Mouse (Mus musculus) neural tube, embryonic 14.5 days (tissue): ENCODE results near the gene Lyrm9. TPM values are rescaled to one million over a fixed set of nuclear protein-coding genes. Genes with fewer than 3 reads are reported as not detected.

Experiments used
- ATAC-seq: fragments of 200-750 bp; cut with Nextera tagmentation; 2 replicates; pipeline ENCODE4 v1.8.0; 2017; ENCODE audit warnings: low read depth, mild to moderate bottlenecking, moderate TSS enrichment, moderate library complexity
- H3K27ac ChIP-seq: fragments of 300-500 bp; sonication (generic); 2 replicates; pipeline ENCODE4 v1.5.1; 2014; ENCODE audit warnings: low read depth, mild to moderate bottlenecking, control low read depth, low read length, moderate library complexity, mixed read lengths
- H3K27me3 ChIP-seq: fragments of 300-500 bp; sonication (generic); 2 replicates; pipeline ENCODE4 v1.6.1; 2014; ENCODE audit warnings: low read length; ENCODE audit not compliant: control insufficient read depth, insufficient read depth
- H3K36me3 ChIP-seq: fragments of 300-500 bp; sonication (generic); 2 replicates; pipeline ENCODE4 v1.6.1; 2014; ENCODE audit warnings: low read length, mixed read lengths; ENCODE audit not compliant: control insufficient read depth, insufficient read depth
- H3K4me1 ChIP-seq: fragments of 300-500 bp; sonication (generic); 2 replicates; pipeline ENCODE4 v1.6.1; 2014; ENCODE audit warnings: low read length; ENCODE audit not compliant: control insufficient read depth, insufficient read depth
- H3K4me2 ChIP-seq: fragments of 300-500 bp; sonication (generic); 2 replicates; pipeline ENCODE4 v1.6.1; 2014; ENCODE audit warnings: mild to moderate bottlenecking, low read depth, low read length, control low read depth
- H3K4me3 ChIP-seq: fragments of 300-500 bp; sonication (generic); 2 replicates; pipeline ENCODE4 v1.5.1; 2014; ENCODE audit warnings: low read depth, low read length, control low read depth, mixed read lengths
- H3K9ac ChIP-seq: fragments of 300-500 bp; sonication (generic); replicated peaks from 2 replicates; pipeline ENCODE4 v1.6.1; 2014; ENCODE audit warnings: low read depth, mild to moderate bottlenecking, control low read depth, low read length, mixed read lengths
- H3K9me3 ChIP-seq: fragments of 300-500 bp; sonication (generic); 2 replicates; pipeline ENCODE4 v1.6.1; 2016; ENCODE audit warnings: low read length; ENCODE audit not compliant: control insufficient read depth
- WGBS: fragments of 180-500 bp; shearing (Covaris S2); extraction: QIAGEN DNeasy Blood & Tissue Kit; methylation state at CpG from one replicate; pipeline ENCODE4 v1.1.7; 2014; 5-methylcytosine and 5-hydroxymethylcytosine counted together
- polyA plus RNA-seq: library from polyadenylated mRNA; unstranded; fragments of >200 nt; fragmentation: Nextera tagmentation; extraction: Ambion mirVana; gene quantifications from 2 replicates; pipeline ENCODE4 v1.2.1, GENCODE M21; 2014

The Lyrm9 gene
- polyA plus RNA-seq, 1 experiment from 2014 or later = 39.3 TPM

DNA sequence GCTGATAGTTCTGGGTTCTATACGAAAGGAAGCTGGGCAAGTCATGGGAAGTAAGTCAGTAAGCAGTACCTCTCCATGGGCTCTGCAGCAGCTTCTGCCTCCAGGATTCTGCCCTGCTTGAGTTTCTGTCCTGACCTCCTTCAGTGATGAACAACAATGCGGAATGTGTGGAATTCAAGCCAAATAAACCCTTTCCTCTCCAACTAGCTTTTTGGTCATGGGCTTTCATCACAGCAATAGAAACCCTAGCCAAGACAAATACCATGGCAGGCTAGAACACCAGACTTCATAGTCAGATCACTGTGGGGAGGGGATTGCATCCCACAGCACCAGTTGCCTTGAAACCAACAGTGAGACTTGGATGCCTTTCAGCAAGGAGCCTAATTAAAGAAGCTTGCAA is 46.4 kb downstream of the Lyrm9 start:
- Histone ChIP-seq H3K9me3 (no peaks in the 10 kb centered on the region), H3K27me3 (no peaks in the 10 kb centered on the region), H3K36me3 (no peaks in the 10 kb centered on the region), H3K4me3 (no peak overlapping the region), H3K27ac (no peak overlapping the region), H3K4me2 (no peak overlapping the region), H3K9ac (no peak overlapping the region), H3K4me1 (no peaks in the 10 kb centered on the region)
- no peak for ATAC-seq
- 69% methylated on average over 2 of the region's 2 CpGs for WGBS

DNA sequence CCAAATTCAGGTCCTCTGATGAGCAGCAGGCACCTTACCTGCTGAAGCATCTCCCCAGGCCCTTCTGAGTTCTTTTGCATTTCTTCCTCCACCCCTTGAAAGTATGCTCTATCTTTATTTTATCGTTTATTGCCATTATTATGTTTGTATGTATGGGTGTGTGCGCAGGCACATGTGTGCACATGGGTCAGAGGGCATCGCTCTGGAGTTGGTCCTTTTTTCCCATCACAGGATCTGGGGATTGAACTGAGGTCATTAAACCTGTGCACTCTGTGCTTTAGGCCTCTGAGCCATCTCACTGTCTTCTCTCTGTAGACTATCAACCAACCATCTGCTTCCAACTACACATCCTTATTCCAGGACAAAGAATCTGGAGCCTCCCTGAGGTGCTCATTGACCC is 53.3 kb downstream of the Lyrm9 start:
- no peak for ATAC-seq
- H3K36me3 ChIP-seq = no peaks in the 10 kb centered on the region
- no peaks in the 10 kb centered on the region for H3K4me1 ChIP-seq
- no peak overlapping the region for H3K4me2 ChIP-seq
- 96% methylated on average over 3 of the region's 3 CpGs for WGBS
- no peaks in the 10 kb centered on the region for H3K9me3 ChIP-seq
- no peak overlapping the region for H3K27ac ChIP-seq
- H3K27me3 ChIP-seq = no peaks in the 10 kb centered on the region
- H3K4me3 ChIP-seq = no peak overlapping the region
- no peak overlapping the region for H3K9ac ChIP-seq

GRCm38 (mm10) chr11:78886693-78887092 is 60.3 kb downstream of the Lyrm9 start:
- WGBS = 88% methylated on average over 1 of the region's 1 CpGs
- H3K9me3 ChIP-seq = no peaks in the 10 kb centered on the region
- peak overlapping the region; percentile 16; the same call in 1 of the 2 replicates for H3K27ac ChIP-seq
- no peak for ATAC-seq
- no peak overlapping the region for H3K4me2 ChIP-seq
- H3K9ac ChIP-seq = no peak overlapping the region
- no peak overlapping the region for H3K4me3 ChIP-seq
- no peaks in the 10 kb centered on the region for H3K36me3 ChIP-seq
- no peaks in the 10 kb centered on the region for H3K27me3 ChIP-seq
- H3K4me1 ChIP-seq = peaks cover 4% of the 10 kb centered on the region; the same call in 1 of the 2 replicates

DNA sequence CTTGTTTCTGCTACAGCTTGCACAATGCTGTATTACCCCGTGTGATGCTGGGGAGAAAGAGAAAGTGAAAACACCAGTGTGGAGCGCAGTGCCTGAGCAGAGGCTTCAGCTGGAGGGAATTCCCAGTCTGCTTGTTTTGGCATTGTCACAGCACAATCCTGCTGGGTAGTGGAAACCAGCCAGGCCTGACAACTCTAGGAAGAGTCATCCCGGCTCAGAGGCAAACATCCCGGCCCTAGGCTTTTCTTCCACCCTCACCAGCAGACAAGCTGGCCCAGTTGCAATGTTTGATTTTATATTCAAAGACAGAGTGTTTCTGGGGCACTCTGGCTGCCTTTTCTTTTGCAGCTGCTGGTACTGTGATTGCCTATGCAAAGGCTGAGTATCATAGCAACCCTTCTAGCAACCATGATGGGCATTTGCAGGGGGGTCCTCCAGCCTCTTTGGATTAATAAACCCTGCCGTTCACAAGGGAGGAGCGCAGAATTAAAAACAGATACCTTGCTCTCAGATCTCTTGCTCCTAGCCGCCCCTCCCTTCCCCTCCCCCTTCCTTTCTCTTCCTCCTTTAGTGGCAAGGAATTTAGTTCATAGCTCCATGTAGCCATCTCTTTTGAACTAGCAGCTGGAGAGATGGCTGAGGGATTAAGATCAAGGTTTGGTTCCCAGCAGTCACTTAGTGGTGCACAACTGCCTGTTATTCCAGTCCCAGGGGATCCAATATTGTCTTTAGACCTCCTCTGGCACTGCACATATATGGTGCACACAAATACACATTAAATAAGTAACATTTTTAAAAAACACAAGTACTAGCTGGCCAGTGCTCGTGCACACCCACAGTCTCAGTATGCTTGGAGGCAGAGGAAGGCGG is 61.0 kb downstream of the Lyrm9 start:
- Histone ChIP-seq H3K4me3 (no peak overlapping the region), H3K9me3 (no peaks in the 10 kb centered on the region), H3K4me1 (peaks cover 4% of the 10 kb centered on the region; the same call in 1 of the 2 replicates), H3K27ac (peak overlapping the region; percentile 75), H3K4me2 (no peak overlapping the region), H3K27me3 (no peaks in the 10 kb centered on the region), H3K36me3 (no peaks in the 10 kb centered on the region), H3K9ac (no peak overlapping the region)
- 35% methylated on average over 9 of the region's 9 CpGs for WGBS
- peak; percentile 74; the same call in 1 of the 2 replicates for ATAC-seq

DNA sequence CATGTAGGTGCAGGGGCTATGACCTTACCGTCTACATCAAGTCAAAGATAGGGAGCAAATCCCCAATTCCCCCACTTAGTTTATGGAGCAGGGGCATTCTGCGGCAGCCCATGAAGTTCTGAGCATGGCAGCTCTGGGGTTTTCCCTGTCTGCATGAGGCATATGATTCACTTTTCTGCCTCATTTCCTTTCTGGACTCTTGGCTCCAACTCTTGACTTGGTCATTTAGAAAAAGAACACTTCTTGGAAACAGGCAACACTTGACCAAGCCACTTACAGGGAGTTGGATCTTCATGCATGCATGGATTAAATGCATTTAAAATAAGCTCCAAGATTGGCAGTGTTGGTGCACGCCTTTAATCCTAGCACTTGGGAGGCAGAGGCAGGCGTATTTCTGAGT is 62.8 kb downstream of the Lyrm9 start:
- H3K9ac ChIP-seq = no peak overlapping the region
- H3K27ac ChIP-seq = no peak overlapping the region
- no peaks in the 10 kb centered on the region for H3K9me3 ChIP-seq
- 94% methylated on average over 4 of the region's 4 CpGs for WGBS
- H3K4me1 ChIP-seq = peaks cover 4% of the 10 kb centered on the region; the same call in 1 of the 2 replicates
- no peak overlapping the region for H3K4me2 ChIP-seq
- H3K4me3 ChIP-seq = no peak overlapping the region
- ATAC-seq = no peak
- H3K27me3 ChIP-seq = no peaks in the 10 kb centered on the region
- H3K36me3 ChIP-seq = no peaks in the 10 kb centered on the region

Other genes starting within 250 kb of the Lyrm9 start
- gene Nlk, start 129.2 kb upstream of the Lyrm9 start, polyA plus RNA-seq = 29.4 and 31.2 TPM in 2 replicates
- 34.0 and 37.8 TPM in 2 replicates for gene Ccnq, start 74.9 kb upstream of the Lyrm9 start, polyA plus RNA-seq
- gene Nos2, start 94.2 kb downstream of the Lyrm9 start, polyA plus RNA-seq = 0.35 and 1.1 TPM in 2 replicates
- gene Lgals9, start 158.4 kb downstream of the Lyrm9 start, polyA plus RNA-seq = 8.8 and 12.9 TPM in 2 replicates